Mouse (Mus musculus): Measurements from ENCODE around the gene Fam160a1.

Gene Fam160a1

DNA sequence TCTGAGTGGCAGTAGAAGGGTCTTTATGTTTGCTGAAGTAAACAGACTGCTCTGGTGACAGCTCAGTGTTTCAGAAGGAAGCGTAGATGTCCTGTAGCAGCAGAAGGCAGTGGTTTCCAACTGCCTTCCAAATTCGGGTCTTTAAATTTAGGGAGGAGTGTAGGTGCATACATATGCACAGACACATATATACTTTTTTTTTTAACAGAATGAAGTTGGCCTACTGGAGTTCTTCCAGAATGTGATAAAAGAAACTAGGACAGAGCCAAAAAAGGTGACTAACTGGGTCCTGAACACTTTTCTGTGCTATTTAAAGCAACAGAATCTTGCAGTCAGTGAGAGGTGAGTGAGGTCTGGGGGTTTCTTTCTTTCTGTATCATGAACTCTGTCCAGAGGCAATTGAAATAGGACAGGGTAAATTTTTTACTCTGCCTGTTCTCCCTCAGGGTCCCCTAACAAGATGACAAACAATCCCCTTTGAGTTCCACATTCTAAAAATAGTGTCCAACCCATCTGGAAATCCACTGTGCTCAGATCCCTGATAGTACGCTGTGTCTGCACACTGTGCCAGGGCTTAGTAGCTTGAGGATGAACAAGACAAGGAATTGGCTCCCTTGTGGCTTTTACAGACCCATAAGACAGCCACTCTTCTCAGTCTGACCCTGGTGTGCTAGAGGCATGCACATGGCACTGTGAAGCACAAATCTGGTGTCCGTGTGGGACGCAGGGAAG, 180.2 kb downstream of the Fam160a1 start:
- no peak for DNase-seq (ENCODE audit: low read depth in 1 of 2, low spot score in 2 of 2)

- DNase-seq (ENCODE audit: low read depth in 1 of 2, low spot score in 2 of 2): no peak
These were observed 181.5 kb downstream of the Fam160a1 start for GRCm38 (mm10) chr3:85635591-85635990.

DNA sequence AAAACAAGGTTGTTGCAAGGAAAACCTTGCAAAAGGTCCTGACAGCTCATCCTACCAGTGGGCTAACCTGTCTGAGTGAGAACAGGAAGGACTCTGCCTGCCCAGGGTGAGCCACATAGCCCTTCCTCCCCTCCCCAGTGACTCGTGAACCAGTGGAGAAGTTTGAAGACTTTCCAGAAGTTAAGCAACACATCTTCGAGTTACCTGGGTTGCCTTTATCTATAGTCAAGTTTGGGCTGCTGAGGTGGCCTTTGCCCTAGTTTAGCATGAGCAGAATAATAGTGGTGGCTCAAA, 182.0 kb downstream of the Fam160a1 start:
- DNase-seq (ENCODE audit: low read depth in 1 of 2, low spot score in 2 of 2): no peak

GRCm38 (mm10) chr3:85634389-85635125, 182.5 kb downstream of the Fam160a1 start:
- no peak for DNase-seq (ENCODE audit: low read depth in 1 of 2, low spot score in 2 of 2)

- DNase-seq (ENCODE audit: low read depth in 1 of 2, low spot score in 2 of 2): no peak
These were observed 183.4 kb downstream of the Fam160a1 start for GRCm38 (mm10) chr3:85633733-85634132.

GRCm38 (mm10) chr3:85629895-85630510, 187.1 kb downstream of the Fam160a1 start:
- DNase-seq (ENCODE audit: low read depth in 1 of 2, low spot score in 2 of 2): no peak

- no peak for DNase-seq (ENCODE audit: low read depth in 1 of 2, low spot score in 2 of 2)
These were observed 197.3 kb downstream of the Fam160a1 start for GRCm38 (mm10) chr3:85619751-85620150.

DNA sequence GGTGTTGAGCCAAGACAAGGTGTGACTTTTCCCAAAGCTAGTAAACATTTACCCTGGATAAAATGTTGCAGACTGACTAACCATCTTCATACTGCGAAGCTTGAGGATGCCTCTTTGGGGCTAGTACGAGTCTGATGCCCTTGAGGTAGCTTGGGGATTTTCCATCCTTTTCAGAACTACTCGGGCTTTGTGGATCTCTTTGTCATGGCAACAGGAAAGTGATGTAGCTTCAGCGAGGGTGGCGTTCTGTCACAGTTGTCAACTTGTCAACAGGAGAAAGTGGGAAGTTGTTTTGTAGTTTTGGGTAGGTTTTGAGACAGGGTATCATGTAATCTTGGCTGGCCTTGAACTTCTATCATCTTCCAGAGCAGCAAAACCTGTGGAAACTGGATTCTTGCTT, 197.7 kb downstream of the Fam160a1 start:
- DNase-seq (ENCODE audit: low read depth in 1 of 2, low spot score in 2 of 2): no peak

GRCm38 (mm10) chr3:85618885-85619284, 198.2 kb downstream of the Fam160a1 start:
- no peak for DNase-seq (ENCODE audit: low read depth in 1 of 2, low spot score in 2 of 2)

- DNase-seq (ENCODE audit: low read depth in 1 of 2, low spot score in 2 of 2): no peak
These were observed 200.7 kb downstream of the Fam160a1 start for GRCm38 (mm10) chr3:85616389-85616788.

All from monocyte, adult 2 months (primary cell).